Mouse (Mus musculus) midbrain, embryonic 15.5 days (tissue): ENCODE results near the gene Usp17ld. TPM values are rescaled to one million over a fixed set of nuclear protein-coding genes. Genes with fewer than 3 reads are reported as not detected.
"Not testable (repeated sequence)": the region's sequence is repeated elsewhere in the genome, so short reads cannot be mapped to it uniquely, and the experiment has no call there.

ENCODE experiments used
- ATAC-seq: fragments of 200-750 bp; cut with Nextera tagmentation; replicated peaks from 2 replicates; pipeline ENCODE4 v1.8.0; 2017; ENCODE audit warnings: moderate TSS enrichment
- H3K27ac ChIP-seq: fragments of 300-500 bp; sonication (generic); 2 replicates; pipeline ENCODE4 v1.5.1; 2015; ENCODE audit warnings: mild to moderate bottlenecking, inconsistent platforms
- H3K27me3 ChIP-seq: fragments of 300-500 bp; sonication (generic); replicated peaks from 2 replicates; pipeline ENCODE4 v1.6.1; 2015; ENCODE audit warnings: inconsistent platforms
- H3K36me3 ChIP-seq: fragments of 300-500 bp; sonication (generic); replicated peaks from 2 replicates; pipeline ENCODE4 v1.6.1; 2015; ENCODE audit warnings: inconsistent platforms
- H3K4me1 ChIP-seq: fragments of 300-500 bp; sonication (generic); 2 replicates; pipeline ENCODE4 v1.6.1; 2015; ENCODE audit warnings: inconsistent platforms
- H3K4me2 ChIP-seq: fragments of 300-500 bp; sonication (generic); 2 replicates; pipeline ENCODE4 v1.6.1; 2015; ENCODE audit warnings: inconsistent platforms, mild to moderate bottlenecking, moderate library complexity
- H3K4me3 ChIP-seq: fragments of 300-500 bp; sonication (generic); 2 replicates; pipeline ENCODE4 v1.5.1; 2015; ENCODE audit warnings: mild to moderate bottlenecking, inconsistent platforms
- H3K9ac ChIP-seq: fragments of 300-500 bp; sonication (generic); 2 replicates; pipeline ENCODE4 v1.6.1; 2015; ENCODE audit warnings: mild to moderate bottlenecking, inconsistent platforms
- H3K9me3 ChIP-seq: fragments of 300-500 bp; sonication (generic); 2 replicates; pipeline ENCODE4 v1.6.1; 2016; ENCODE audit warnings: inconsistent platforms
- WGBS: fragments of 180-500 bp; shearing (Covaris S2); methylation state at CpG from one replicate; pipeline ENCODE4 v1.1.7; 2015; ENCODE audit warnings: mixed read lengths; 5-methylcytosine and 5-hydroxymethylcytosine counted together
- microRNA-seq: library from miRNA; unstranded; fragments of <30 nt; microRNA quantifications from one replicate; pipeline ENCODE4, GENCODE M21; 2016
- polyA plus RNA-seq: library from polyadenylated mRNA; unstranded; fragments of >200 nt; fragmentation: Nextera tagmentation; extraction: Ambion mirVana; gene quantifications from 2 replicates; pipeline ENCODE4 v1.2.1, GENCODE M21; 2015

Gene Usp17ld
- not detected in 2 replicates for polyA plus RNA-seq

GRCm38 (mm10) chr7:103252405-103252804 is at the start of gene Usp17ld:
Gene Usp17ld, minus strand, starts transcription at chr7:103252505.
- not testable (repeated sequence) for H3K27me3 ChIP-seq, H3K4me3 ChIP-seq, H3K9ac ChIP-seq, H3K4me1 ChIP-seq, H3K4me2 ChIP-seq, H3K9me3 ChIP-seq, H3K36me3 ChIP-seq, H3K27ac ChIP-seq, ATAC-seq

- H3K9ac ChIP-seq: no peak within 1 kb of the TSS
- H3K36me3 ChIP-seq: no peaks in the 10 kb centered on the region
- H3K27me3 ChIP-seq: no peaks in the 10 kb centered on the region
- H3K9me3 ChIP-seq: no peaks in the 10 kb centered on the region
- ATAC-seq: no peak
- no peak within 1 kb of the TSS for H3K27ac ChIP-seq
- no peak within 1 kb of the TSS for H3K4me2 ChIP-seq
- H3K4me1 ChIP-seq: no peaks in the 10 kb centered on the region
- no peak within 1 kb of the TSS for H3K4me3 ChIP-seq
Measured at GRCm38 (mm10) chr7:103216696-103217095, 35.6 kb downstream of the Usp17ld start, which contains the start of gene Olfr594. Gene Olfr594, plus strand, starts transcription at chr7:103216996.

GRCm38 (mm10) chr7:103212050-103212449 is 40.3 kb downstream of the Usp17ld start:
- not testable (repeated sequence) for H3K27ac ChIP-seq, H3K27me3 ChIP-seq, H3K9ac ChIP-seq, ATAC-seq, H3K4me1 ChIP-seq, H3K9me3 ChIP-seq, H3K4me2 ChIP-seq, H3K4me3 ChIP-seq, H3K36me3 ChIP-seq
- 91% methylated on average over 5 of the region's 5 CpGs for WGBS

GRCm38 (mm10) chr7:103211562-103211961 is 40.7 kb downstream of the Usp17ld start, which contains the start of gene Olfr593:
Gene Olfr593, plus strand, starts transcription at chr7:103211862.
- no peak within 1 kb of the TSS for H3K4me2 ChIP-seq
- H3K4me3 ChIP-seq: no peak within 1 kb of the TSS
- H3K4me1 ChIP-seq: no peaks in the 10 kb centered on the region
- H3K36me3 ChIP-seq: no peaks in the 10 kb centered on the region
- H3K27me3 ChIP-seq: no peaks in the 10 kb centered on the region
- no peaks in the 10 kb centered on the region for H3K9me3 ChIP-seq
- no peak for ATAC-seq
- no peak within 1 kb of the TSS for H3K9ac ChIP-seq
- no peak within 1 kb of the TSS for H3K27ac ChIP-seq
- 74% methylated on average over 1 of the region's 1 CpGs for WGBS

Small RNAs within 50 kb of the gene (microRNA-seq; reads per million reads assigned to microRNA genes)
- gene Gm23550 (not detected), gene Gm25171 (not detected)

Other genes with a start within 250 kb of the Usp17ld start
- gene Olfr582, start 214.5 kb downstream of the Usp17ld start, polyA plus RNA-seq: not detected in 2 replicates
- gene Olfr583, start 201.2 kb downstream of the Usp17ld start, polyA plus RNA-seq: not detected in 2 replicates
- not detected in 2 replicates for gene Olfr584, start 170.6 kb downstream of the Usp17ld start, polyA plus RNA-seq
- not detected in 2 replicates for gene Olfr585, start 154.8 kb downstream of the Usp17ld start, polyA plus RNA-seq
- gene Olfr586, start 126.9 kb downstream of the Usp17ld start, polyA plus RNA-seq: not detected in 2 replicates
- gene Olfr588-ps1, start 111.6 kb downstream of the Usp17ld start, polyA plus RNA-seq: not detected in 2 replicates
- gene Olfr589, start 96.1 kb downstream of the Usp17ld start, polyA plus RNA-seq: not detected in 2 replicates
- gene Olfr591, start 74.2 kb downstream of the Usp17ld start, polyA plus RNA-seq: not detected in 2 replicates
- gene Olfr592, start 67.7 kb downstream of the Usp17ld start, polyA plus RNA-seq: not detected in 2 replicates
- not detected in 2 replicates for gene Olfr593, start 40.6 kb downstream of the Usp17ld start, polyA plus RNA-seq
- gene Olfr594, start 35.5 kb downstream of the Usp17ld start, polyA plus RNA-seq: not detected in 2 replicates
- gene Olfr596, start 53.1 kb upstream of the Usp17ld start, polyA plus RNA-seq: not detected in 2 replicates
- gene Olfr597, start 63.8 kb upstream of the Usp17ld start, polyA plus RNA-seq: not detected in 2 replicates
- gene Olfr598, start 71.1 kb upstream of the Usp17ld start, polyA plus RNA-seq: not detected in 2 replicates
- gene Olfr599, start 83.4 kb upstream of the Usp17ld start, polyA plus RNA-seq: not detected in 2 replicates
- gene Olfr600, start 97.2 kb upstream of the Usp17ld start, polyA plus RNA-seq: not detected in 2 replicates
- not detected in 2 replicates for gene Olfr601, start 110.2 kb upstream of the Usp17ld start, polyA plus RNA-seq
- not detected in 2 replicates for gene Olfr603, start 133.7 kb upstream of the Usp17ld start, polyA plus RNA-seq
- not detected in 2 replicates for gene Usp17lc, start 162.6 kb upstream of the Usp17ld start, polyA plus RNA-seq
- gene Olfr605, start 192.9 kb upstream of the Usp17ld start, polyA plus RNA-seq: not detected in 2 replicates
- gene Olfr606, start 196.5 kb upstream of the Usp17ld start, polyA plus RNA-seq: not detected in 2 replicates
- gene Olfr607, start 211.6 kb upstream of the Usp17ld start, polyA plus RNA-seq: not detected in 2 replicates
- gene Olfr608, start 217.4 kb upstream of the Usp17ld start, polyA plus RNA-seq: not detected in 2 replicates
- gene Olfr609, start 245.6 kb upstream of the Usp17ld start, polyA plus RNA-seq: not detected in 2 replicates